Mouse (Mus musculus): ENCODE measurements around the gene Slc1a2. TPM values are rescaled to one million over a fixed set of nuclear protein-coding genes. Genes with fewer than 3 reads are reported as not detected.

Gene Slc1a2
- polyA plus RNA-seq, 1 experiment: not detected

DNA sequence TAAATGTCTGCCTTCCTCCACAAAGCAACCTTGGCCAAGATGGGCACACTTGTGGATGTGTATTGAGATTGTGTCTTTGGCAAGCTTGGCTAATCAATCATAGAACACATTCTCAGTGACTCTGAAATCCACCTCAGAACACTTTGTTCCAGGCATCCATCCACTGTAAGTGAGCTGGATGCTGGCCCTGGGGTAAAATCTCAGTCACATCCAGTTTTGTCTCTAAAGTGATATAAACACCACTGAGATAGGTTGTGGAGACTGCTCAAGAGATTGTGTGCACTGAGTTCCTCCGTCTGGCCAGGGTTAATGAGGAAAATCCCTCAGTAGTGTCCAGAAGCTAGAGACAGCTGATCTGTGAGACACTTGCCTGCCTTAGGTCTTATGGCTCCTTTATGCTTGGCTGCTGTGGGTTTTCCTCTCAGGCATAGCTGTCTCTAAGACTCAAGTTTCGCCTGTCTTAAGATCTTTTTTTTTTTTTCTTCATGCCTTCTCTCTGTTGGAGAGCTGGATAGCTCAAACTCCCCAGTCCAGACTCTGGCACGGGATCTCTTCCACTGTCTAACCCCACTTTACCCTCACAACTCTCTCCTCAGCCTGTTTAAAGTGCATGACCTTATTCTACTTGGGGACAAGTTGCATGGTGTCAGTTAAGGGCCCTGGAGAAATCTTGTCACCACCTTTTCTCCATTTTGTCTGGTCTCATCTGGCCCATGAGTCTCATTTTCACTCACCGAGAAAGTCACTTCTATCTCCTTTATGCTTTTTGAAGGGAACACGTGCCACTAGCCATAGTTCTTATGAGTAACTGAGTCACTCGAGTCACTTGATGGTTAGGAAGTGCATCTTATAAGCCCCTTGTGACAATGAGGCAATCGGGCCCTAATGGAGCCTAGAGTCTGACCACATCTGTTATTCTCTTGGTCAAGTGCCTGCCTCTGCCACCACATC lies 54.5 kb downstream of the Slc1a2 start:
- Histone ChIP-seq H3K36me3 (ENCODE audit: control insufficient read depth, insufficient read depth) (no peaks in the 10 kb centered on the region), H3K4me3 (ENCODE audit: insufficient read depth, poor library complexity, severe bottlenecking) (no peak overlapping the region), H3K79me3 (ENCODE audit: low read depth) (no peaks in the 10 kb centered on the region), H3K27me3 (ENCODE audit: control insufficient read depth, insufficient read depth, insufficient read length) (peaks cover 28% of the 10 kb centered on the region), H3ac (ENCODE audit: control insufficient read depth, insufficient read length, low read depth) (no peak overlapping the region), H3K79me2 (ENCODE audit: control insufficient read depth, insufficient read depth) (no peaks in the 10 kb centered on the region)
- TF ChIP-seq MYOD1 (IDR thresholded peaks at IDR 0.05; ENCODE audit: control insufficient read depth, insufficient read length, low read depth) (no peak), CEBPB (IDR thresholded peaks at IDR 0.05; ENCODE audit: low read depth) (no peak), MYOG (IDR thresholded peaks at IDR 0.05; ENCODE audit: control insufficient read depth, extremely low read depth, insufficient read length) (no peak), USF1 (IDR thresholded peaks at IDR 0.05; ENCODE audit: low read depth) (no peak), MAX (IDR thresholded peaks at IDR 0.05) (no peak), FOSL1 (IDR thresholded peaks at IDR 0.05; ENCODE audit: insufficient read depth, low read length, poor library complexity, severe bottlenecking) (no peak), CTCF (IDR thresholded peaks at IDR 0.05; ENCODE audit: control insufficient read depth, insufficient read depth, insufficient read length) (no peak)

GRCm38 (mm10) chr2:102714320-102714719 lies 55.9 kb downstream of the Slc1a2 start:
- H3K36me3 ChIP-seq (ENCODE audit: control insufficient read depth, insufficient read depth): no peaks in the 10 kb centered on the region
- TF ChIP-seq MYOG (IDR thresholded peaks at IDR 0.05; ENCODE audit: control insufficient read depth, extremely low read depth, insufficient read length) (no peak), MYOD1 (IDR thresholded peaks at IDR 0.05; ENCODE audit: control insufficient read depth, insufficient read length, low read depth) (no peak), CTCF (IDR thresholded peaks at IDR 0.05; ENCODE audit: control insufficient read depth, insufficient read depth, insufficient read length) (no peak), CEBPB (IDR thresholded peaks at IDR 0.05; ENCODE audit: low read depth) (no peak), FOSL1 (IDR thresholded peaks at IDR 0.05; ENCODE audit: insufficient read depth, low read length, poor library complexity, severe bottlenecking) (no peak), MAX (IDR thresholded peaks at IDR 0.05) (no peak), USF1 (IDR thresholded peaks at IDR 0.05; ENCODE audit: low read depth) (no peak)
- no peak overlapping the region for H3K4me3 ChIP-seq (ENCODE audit: insufficient read depth, poor library complexity, severe bottlenecking)
- no peaks in the 10 kb centered on the region for H3K79me2 ChIP-seq (ENCODE audit: control insufficient read depth, insufficient read depth)
- H3ac ChIP-seq (ENCODE audit: control insufficient read depth, insufficient read length, low read depth): no peak overlapping the region
- H3K79me3 ChIP-seq (ENCODE audit: low read depth): no peaks in the 10 kb centered on the region
- H3K27me3 ChIP-seq (ENCODE audit: control insufficient read depth, insufficient read depth, insufficient read length): peaks cover 28% of the 10 kb centered on the region

DNA sequence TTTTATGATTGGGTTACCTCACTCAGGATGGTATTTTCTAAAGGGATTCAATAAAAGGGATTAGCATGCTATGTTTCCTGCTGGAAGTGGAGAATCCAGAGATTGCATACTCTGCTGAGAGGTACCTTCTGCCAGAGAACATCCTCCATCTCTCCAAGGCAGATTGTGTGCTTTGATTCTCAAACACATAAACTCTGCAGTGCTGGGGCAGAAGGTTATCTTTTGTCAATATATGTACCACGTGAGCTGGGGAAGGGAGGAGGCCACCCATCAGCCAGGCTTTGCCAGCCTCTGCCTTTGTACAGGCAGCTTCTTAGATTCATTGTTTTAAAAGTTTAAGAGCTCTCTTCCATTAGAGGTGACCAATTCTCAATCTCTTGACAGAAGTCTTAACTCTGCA lies 57.3 kb downstream of the Slc1a2 start:
- H3K36me3 ChIP-seq (ENCODE audit: control insufficient read depth, insufficient read depth): no peaks in the 10 kb centered on the region
- no peak overlapping the region for H3K4me3 ChIP-seq (ENCODE audit: insufficient read depth, poor library complexity, severe bottlenecking)
- H3K27me3 ChIP-seq (ENCODE audit: control insufficient read depth, insufficient read depth, insufficient read length): peaks cover 23% of the 10 kb centered on the region
- no peaks in the 10 kb centered on the region for H3K79me2 ChIP-seq (ENCODE audit: control insufficient read depth, insufficient read depth)
- no peaks in the 10 kb centered on the region for H3K79me3 ChIP-seq (ENCODE audit: low read depth)
- TF ChIP-seq CTCF (IDR thresholded peaks at IDR 0.05; ENCODE audit: control insufficient read depth, insufficient read depth, insufficient read length) (no peak), MAX (IDR thresholded peaks at IDR 0.05) (no peak), CEBPB (IDR thresholded peaks at IDR 0.05; ENCODE audit: low read depth) (no peak), MYOG (IDR thresholded peaks at IDR 0.05; ENCODE audit: control insufficient read depth, extremely low read depth, insufficient read length) (no peak), FOSL1 (IDR thresholded peaks at IDR 0.05; ENCODE audit: insufficient read depth, low read length, poor library complexity, severe bottlenecking) (no peak), USF1 (IDR thresholded peaks at IDR 0.05; ENCODE audit: low read depth) (no peak), MYOD1 (IDR thresholded peaks at IDR 0.05; ENCODE audit: control insufficient read depth, insufficient read length, low read depth) (no peak)
- H3ac ChIP-seq (ENCODE audit: control insufficient read depth, insufficient read length, low read depth): no peak overlapping the region

DNA sequence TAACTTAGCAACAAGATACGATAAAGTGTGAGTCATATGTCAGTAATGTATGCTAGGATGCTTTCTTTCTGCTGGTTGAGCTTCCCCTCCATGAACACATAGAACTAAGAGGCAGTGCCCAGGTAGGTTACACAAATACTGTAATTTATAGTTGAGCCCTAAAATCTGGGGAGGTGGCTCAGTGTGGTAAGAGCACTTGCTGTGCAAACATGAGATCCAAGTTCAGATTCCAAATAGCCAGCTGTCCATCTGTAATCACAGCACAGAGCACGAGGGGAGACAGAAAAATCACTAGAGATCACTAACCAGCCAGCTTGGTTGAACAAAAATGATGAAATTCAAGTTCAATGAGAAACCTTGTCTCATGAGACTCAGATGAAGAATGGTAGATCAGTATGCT lies 63.4 kb downstream of the Slc1a2 start:
- H3ac ChIP-seq (ENCODE audit: control insufficient read depth, insufficient read length, low read depth): no peak overlapping the region
- H3K79me2 ChIP-seq (ENCODE audit: control insufficient read depth, insufficient read depth): no peaks in the 10 kb centered on the region
- H3K79me3 ChIP-seq (ENCODE audit: low read depth): no peaks in the 10 kb centered on the region
- peaks cover 8% of the 10 kb centered on the region for H3K27me3 ChIP-seq (ENCODE audit: control insufficient read depth, insufficient read depth, insufficient read length)
- H3K4me3 ChIP-seq (ENCODE audit: insufficient read depth, poor library complexity, severe bottlenecking): no peak overlapping the region
- H3K36me3 ChIP-seq (ENCODE audit: control insufficient read depth, insufficient read depth): no peaks in the 10 kb centered on the region
- TF ChIP-seq USF1 (IDR thresholded peaks at IDR 0.05; ENCODE audit: low read depth) (no peak), MYOG (IDR thresholded peaks at IDR 0.05; ENCODE audit: control insufficient read depth, extremely low read depth, insufficient read length) (no peak), CTCF (IDR thresholded peaks at IDR 0.05; ENCODE audit: control insufficient read depth, insufficient read depth, insufficient read length) (no peak)

GRCm38 (mm10) chr2:102725054-102725453 lies 66.6 kb downstream of the Slc1a2 start:
- H3K27me3 ChIP-seq (ENCODE audit: control insufficient read depth, insufficient read depth, insufficient read length): peaks cover 5% of the 10 kb centered on the region
- TF ChIP-seq CEBPB (IDR thresholded peaks at IDR 0.05; ENCODE audit: low read depth): no peak
- no peak for TF ChIP-seq USF1 (IDR thresholded peaks at IDR 0.05; ENCODE audit: low read depth)
- TF ChIP-seq FOSL1 (IDR thresholded peaks at IDR 0.05; ENCODE audit: insufficient read depth, low read length, poor library complexity, severe bottlenecking): no peak
- no peak for TF ChIP-seq MYOD1 (IDR thresholded peaks at IDR 0.05; ENCODE audit: control insufficient read depth, insufficient read length, low read depth)
- TF ChIP-seq MAX (IDR thresholded peaks at IDR 0.05): no peak
- TF ChIP-seq MYOG (IDR thresholded peaks at IDR 0.05; ENCODE audit: control insufficient read depth, extremely low read depth, insufficient read length): no peak
- TF ChIP-seq CTCF (IDR thresholded peaks at IDR 0.05; ENCODE audit: control insufficient read depth, insufficient read depth, insufficient read length): no peak
- H3K79me2 ChIP-seq (ENCODE audit: control insufficient read depth, insufficient read depth): no peaks in the 10 kb centered on the region
- H3K79me3 ChIP-seq (ENCODE audit: low read depth): no peaks in the 10 kb centered on the region
- H3ac ChIP-seq (ENCODE audit: control insufficient read depth, insufficient read length, low read depth): no peak overlapping the region
- no peaks in the 10 kb centered on the region for H3K36me3 ChIP-seq (ENCODE audit: control insufficient read depth, insufficient read depth)
- H3K4me3 ChIP-seq (ENCODE audit: insufficient read depth, poor library complexity, severe bottlenecking): no peak overlapping the region
